10 mouse cellular contexts compared by ENCODE assay signal in the genomic region with DNA sequence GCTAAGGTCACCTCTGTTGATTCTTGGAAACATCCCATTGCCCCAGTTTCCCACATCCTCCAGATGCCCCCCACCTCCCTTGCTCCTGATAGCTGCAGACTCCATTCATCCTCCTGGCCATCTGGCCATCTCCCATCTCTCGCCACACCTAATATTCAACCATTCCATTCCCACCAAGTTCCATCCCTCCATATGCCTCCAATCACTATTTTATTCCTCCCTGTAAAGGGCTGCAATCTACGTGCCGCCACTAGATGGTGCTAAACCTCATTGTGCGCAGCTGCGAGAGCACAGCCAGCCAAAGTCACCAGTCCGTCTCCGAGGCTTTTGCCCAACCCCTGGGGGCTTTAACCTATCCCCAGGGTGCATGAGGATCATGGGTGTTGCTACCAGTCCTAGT. TPM values are rescaled to one million over a fixed set of nuclear protein-coding genes. Genes with fewer than 3 reads are reported as not detected.
DNase-seq lines count a peak whose midpoint lies in the region; ATAC-seq and TF ChIP-seq lines count a peak whose summit lies in the region.
"Not testable (repeated sequence)": the region's sequence is repeated elsewhere in the genome, so short reads cannot be mapped to it uniquely, and the experiment has no call there.
"Had no signal": no experiment of that assay in that cellular context is flagged by ENCODE, and none has a peak within 500 bp of the region (broad histone marks: within the 10 kb centered on the region; RNA-seq: fewer than 3 reads in every experiment).

No protein-coding gene starts in this region.

- H3K27me3 ChIP-seq in hindbrain, embryonic 13.5 days; liver, embryonic 14.5 days (ENCODE audit: control insufficient read depth, insufficient read depth, low read length); midbrain, embryonic 16.5 days (ENCODE audit: control insufficient read depth, insufficient read depth, low read depth, low read length); stomach, embryonic 16.5 days (ENCODE audit: control insufficient read depth, insufficient read depth, low read length): not testable (repeated sequence)

- H3K4me3 ChIP-seq in hindbrain, embryonic 13.5 days; liver, embryonic 14.5 days (ENCODE audit: insufficient read depth in 1 of 2, low read depth in 2 of 2, low read length in 2 of 2); midbrain, embryonic 16.5 days (ENCODE audit: low read depth, low read length): not testable (repeated sequence)
- 0 out of 2 replicates have a peak overlapping the region, but pooled peaks have one; percentile 21 for H3K4me3 ChIP-seq in stomach, embryonic 16.5 days (replicated peaks; ENCODE audit: low read length)

- not testable (repeated sequence) for H3K9ac ChIP-seq in hindbrain, embryonic 13.5 days; liver, embryonic 14.5 days (replicated peaks); midbrain, embryonic 16.5 days (ENCODE audit: low read depth, low read length); stomach, embryonic 16.5 days (ENCODE audit: low read length)

- DNase-seq in MEL-GATA-1-ER (ENCODE audit: extremely low read depth, low read depth) = peak; percentile 17
- DNase-seq in cerebellum, postnatal 25 days = peak; percentile 42 to 67
- peak; percentile 23 for DNase-seq in kidney, postnatal 14 days
- not testable (repeated sequence) for DNase-seq in liver, embryonic 14.5 days (ENCODE audit: low read depth in 3 of 3, low spot score in 3 of 3)

- not testable (repeated sequence) for H3K36me3 ChIP-seq in hindbrain, embryonic 13.5 days; liver, embryonic 14.5 days (replicated peaks; ENCODE audit: control insufficient read depth, insufficient read depth, low read depth); midbrain, embryonic 16.5 days (ENCODE audit: control insufficient read depth, insufficient read depth, low read length); stomach, embryonic 16.5 days (ENCODE audit: control insufficient read depth, insufficient read depth, low read length)

- peak; percentile 59; the same call in 1 of the 2 replicates for ATAC-seq in frontal cortex, adult (ENCODE audit: low TSS enrichment)
- peak; percentile 46; the same call in 1 of the 2 replicates for ATAC-seq in hindbrain, embryonic 13.5 days (ENCODE audit: low FRiP score)
- ATAC-seq in liver, embryonic 14.5 days (ENCODE audit: insufficient read depth); stomach, embryonic 16.5 days (ENCODE audit: insufficient read depth, low FRiP score): not testable (repeated sequence)
- peak; percentile 66; the same call in 1 of the 2 replicates for ATAC-seq in midbrain, embryonic 16.5 days

- not testable (repeated sequence) for H3K27ac ChIP-seq in hindbrain, embryonic 13.5 days; liver, embryonic 14.5 days; midbrain, embryonic 16.5 days (ENCODE audit: low read length); stomach, embryonic 16.5 days (ENCODE audit: low read length)

- not testable (repeated sequence) for H3K4me1 ChIP-seq in hindbrain, embryonic 13.5 days (replicated peaks); liver, embryonic 14.5 days (replicated peaks; ENCODE audit: control insufficient read depth in 2 of 2, insufficient read depth in 2 of 2, low read length in 1 of 2); midbrain, embryonic 16.5 days (ENCODE audit: control insufficient read depth, insufficient read depth, low read length); stomach, embryonic 16.5 days (ENCODE audit: control insufficient read depth, insufficient read depth, low read length)

- H3K4me2 ChIP-seq in hindbrain, embryonic 13.5 days; liver, embryonic 14.5 days (ENCODE audit: low read depth); stomach, embryonic 16.5 days (ENCODE audit: low read depth, low read length): not testable (repeated sequence)
- peak overlapping the region; percentile 28; the same call in 1 of the 2 replicates for H3K4me2 ChIP-seq in midbrain, embryonic 16.5 days (ENCODE audit: low read length)

- not testable (repeated sequence) for TF ChIP-seq EP300 in liver, embryonic 14.5 days (IDR thresholded peaks at IDR 0.05; ENCODE audit: low read depth)

- TF ChIP-seq CTCF in liver, embryonic 14.5 days (IDR thresholded peaks at IDR 0.05; ENCODE audit: low read depth) = peak; percentile 53

- 3% methylated on average over 7 of the region's 7 CpGs for WGBS in hindbrain, embryonic 13.5 days
- WGBS in liver, embryonic 14.5 days (ENCODE audit: insufficient replicate concordance) = 3% methylated on average over 5 of the region's 7 CpGs
- 5% methylated on average over 5 of the region's 7 CpGs for WGBS in midbrain, embryonic 16.5 days
- 3% methylated on average over 5 of the region's 7 CpGs for WGBS in stomach, embryonic 16.5 days

- H3K9me3 ChIP-seq in hindbrain, embryonic 13.5 days; liver, embryonic 14.5 days (ENCODE audit: control insufficient read depth, low read length); midbrain, embryonic 16.5 days (replicated peaks; ENCODE audit: control insufficient read depth, low read length, poor library complexity, severe bottlenecking); stomach, embryonic 16.5 days (replicated peaks; ENCODE audit: control insufficient read depth, low read length): not testable (repeated sequence)

RNA-seq across cellular contexts. Expression of gene Nts, which starts 55.2 kb away (rescaled TPM):
- 3.5 and 3.9 TPM in 2 replicates for polyA plus RNA-seq in hindbrain, embryonic 13.5 days (2015; fragmentation: Nextera tagmentation; extraction: Ambion mirVana)
- polyA plus RNA-seq in liver, embryonic 14.5 days (2012; rRNA removed) = 0.05 TPM in 1 of 2 replicates, not detected in the other
- polyA plus RNA-seq in liver, embryonic 14.5 days (2014; fragmentation: Nextera tagmentation; extraction: Ambion mirVana) = not detected in 2 replicates
- polyA plus RNA-seq in midbrain, embryonic 16.5 days (2015; fragmentation: Nextera tagmentation; extraction: Ambion mirVana) = 16.0 and 18.2 TPM in 2 replicates
- 0.66 and 0.79 TPM in 2 replicates for polyA plus RNA-seq in stomach, embryonic 16.5 days (2015; fragmentation: Nextera tagmentation; extraction: Ambion mirVana)
- polyA plus RNA-seq: erythroblast, embryonic 14.5 days; myocyte had no signal
